Mouse (Mus musculus) forebrain, embryonic 11.5 days (tissue): ENCODE measurements around the gene Fam131b. TPM values are rescaled to one million over a fixed set of nuclear protein-coding genes. Genes with fewer than 3 reads are reported as not detected.

Source experiments
- ATAC-seq: fragments of 200-750 bp; cut with Nextera tagmentation; replicated peaks from 2 replicates; pipeline ENCODE4 v1.8.0; 2017; ENCODE audit warnings: moderate TSS enrichment; ENCODE audit not compliant: low FRiP score
- DNase-seq: peaks from one replicate; pipeline ENCODE4 v3.0.0-alpha.2; 2017; ENCODE audit warnings: low spot score
- H3K27ac ChIP-seq: fragments of 300-500 bp; sonication (generic); 2 replicates; pipeline ENCODE4 v1.5.1; 2014; ENCODE audit warnings: low read depth, low read length
- H3K27me3 ChIP-seq: fragments of 300-500 bp; sonication (generic); 2 replicates; pipeline ENCODE4 v1.6.1; 2014; ENCODE audit warnings: mild to moderate bottlenecking, low read length, mixed read lengths; ENCODE audit not compliant: control insufficient read depth, insufficient read depth
- H3K36me3 ChIP-seq: fragments of 300-500 bp; sonication (generic); 2 replicates; pipeline ENCODE4 v1.6.1; 2014; ENCODE audit warnings: mild to moderate bottlenecking, low read length, moderate library complexity, mixed read lengths; ENCODE audit not compliant: control insufficient read depth, insufficient read depth
- H3K4me1 ChIP-seq: fragments of 300-500 bp; sonication (generic); replicated peaks from 2 replicates; pipeline ENCODE4 v1.6.1; 2014; ENCODE audit warnings: low read length, mixed read lengths; ENCODE audit not compliant: control insufficient read depth, insufficient read depth
- H3K4me2 ChIP-seq: fragments of 300-500 bp; sonication (generic); 2 replicates; pipeline ENCODE4 v1.6.1; 2014; ENCODE audit warnings: low read depth, mild to moderate bottlenecking, low read length, moderate library complexity, mixed read lengths; ENCODE audit not compliant: severe bottlenecking
- H3K4me3 ChIP-seq: fragments of 300-500 bp; sonication (generic); 2 replicates; pipeline ENCODE4 v1.5.1; 2014; ENCODE audit warnings: low read depth, low read length
- H3K9ac ChIP-seq: fragments of 300-500 bp; sonication (generic); 2 replicates; pipeline ENCODE4 v1.6.1; 2014; ENCODE audit warnings: low read length
- H3K9me3 ChIP-seq: fragments of 300-500 bp; sonication (generic); 2 replicates; pipeline ENCODE4 v1.6.1; 2016; ENCODE audit warnings: low read length, mixed read lengths; ENCODE audit not compliant: control insufficient read depth
- WGBS: fragments of 180-500 bp; shearing (Covaris S2); extraction: QIAGEN DNeasy Blood & Tissue Kit; methylation state at CpG from one replicate; pipeline ENCODE4 v1.1.7; 2014; 5-methylcytosine and 5-hydroxymethylcytosine counted together
- polyA plus RNA-seq: library from polyadenylated mRNA; unstranded; fragments of >200 nt; fragmentation: Nextera tagmentation; extraction: Ambion mirVana; gene quantifications from 2 replicates; pipeline ENCODE4 v1.2.1, GENCODE M21; 2014

Gene Fam131b
- polyA plus RNA-seq, 1 experiment from 2014 or later: 3.0 TPM

GRCm38 (mm10) chr6:42352486-42352846 lies 28.0 kb upstream of the Fam131b start:
- no peak overlapping the region for H3K27ac ChIP-seq
- no peaks in the 10 kb centered on the region for H3K9me3 ChIP-seq
- no peaks in the 10 kb centered on the region for H3K27me3 ChIP-seq
- no peak overlapping the region for H3K4me3 ChIP-seq
- WGBS: 95% methylated on average over 1 of the region's 1 CpGs
- peaks cover 6% of the 10 kb centered on the region; the same call in 1 of the 2 replicates for H3K36me3 ChIP-seq
- H3K9ac ChIP-seq: no peak overlapping the region
- ATAC-seq: no peak
- no peak for DNase-seq
- H3K4me2 ChIP-seq: no peak overlapping the region
- peaks cover 5% of the 10 kb centered on the region for H3K4me1 ChIP-seq

GRCm38 (mm10) chr6:42351776-42352485 lies 27.5 kb upstream of the Fam131b start:
- H3K27ac ChIP-seq: no peak overlapping the region
- H3K9me3 ChIP-seq: no peaks in the 10 kb centered on the region
- 90% methylated on average over 7 of the region's 7 CpGs for WGBS
- H3K27me3 ChIP-seq: no peaks in the 10 kb centered on the region
- peaks cover 6% of the 10 kb centered on the region; the same call in 1 of the 2 replicates for H3K36me3 ChIP-seq
- H3K9ac ChIP-seq: no peak overlapping the region
- H3K4me1 ChIP-seq: peaks cover 5% of the 10 kb centered on the region
- ATAC-seq (no peak), DNase-seq (no peak)
- no peak overlapping the region for H3K4me2 ChIP-seq
- no peak overlapping the region for H3K4me3 ChIP-seq

GRCm38 (mm10) chr6:42350968-42351775 lies 26.7 kb upstream of the Fam131b start:
- no peak for ATAC-seq
- H3K36me3 ChIP-seq: peaks cover 3% of the 10 kb centered on the region; the same call in 1 of the 2 replicates
- peak overlapping the region; percentile 77 for H3K4me2 ChIP-seq
- WGBS: 47% methylated on average over 13 of the region's 13 CpGs
- DNase-seq: peak; percentile 64
- no peaks in the 10 kb centered on the region for H3K27me3 ChIP-seq
- H3K4me1 ChIP-seq: peaks cover 5% of the 10 kb centered on the region
- peak overlapping the region; percentile 77 for H3K4me3 ChIP-seq
- H3K9ac ChIP-seq: peak overlapping the region; percentile 89
- no peaks in the 10 kb centered on the region for H3K9me3 ChIP-seq
- H3K27ac ChIP-seq: no peak overlapping the region

- Histone ChIP-seq H3K4me3 (peak overlapping the region; percentile 77), H3K4me2 (peak overlapping the region; percentile 77), H3K9ac (peak overlapping the region; percentile 89), H3K9me3 (no peaks in the 10 kb centered on the region), H3K27ac (peak overlapping the region; percentile 87), H3K4me1 (peaks cover 5% of the 10 kb centered on the region), H3K36me3 (no peaks in the 10 kb centered on the region), H3K27me3 (no peaks in the 10 kb centered on the region)
- peak; percentile 82 for DNase-seq
- under 1% methylated on average over 72 of the region's 72 CpGs for WGBS
- ATAC-seq: peak; percentile 54
Measured at GRCm38 (mm10) chr6:42350021-42350967, 25.9 kb upstream of the Fam131b start.

GRCm38 (mm10) chr6:42349426-42350020 lies 25.1 kb upstream of the Fam131b start, which contains the start of gene Zyx:
TSS of gene Zyx (plus strand) at chr6:42349630.
- H3K9ac ChIP-seq: peak within 1 kb of the TSS; percentile 89
- peak within 1 kb of the TSS; percentile 77 for H3K4me2 ChIP-seq
- no peaks in the 10 kb centered on the region for H3K36me3 ChIP-seq
- H3K27ac ChIP-seq: peak within 1 kb of the TSS; percentile 87
- peaks cover 5% of the 10 kb centered on the region for H3K4me1 ChIP-seq
- peak within 1 kb of the TSS; percentile 77 for H3K4me3 ChIP-seq
- ATAC-seq (peak; percentile 94), DNase-seq (peak; percentile 95)
- WGBS: under 1% methylated on average over 26 of the region's 36 CpGs
- H3K27me3 ChIP-seq: no peaks in the 10 kb centered on the region
- no peaks in the 10 kb centered on the region for H3K9me3 ChIP-seq

GRCm38 (mm10) chr6:42349006-42349425 lies 24.6 kb upstream of the Fam131b start:
- Histone ChIP-seq H3K4me1 (peaks cover 5% of the 10 kb centered on the region), H3K9ac (peak overlapping the region; percentile 89), H3K27ac (peak overlapping the region; percentile 87), H3K4me2 (peak overlapping the region; percentile 77), H3K4me3 (peak overlapping the region; percentile 77), H3K9me3 (no peaks in the 10 kb centered on the region), H3K36me3 (no peaks in the 10 kb centered on the region), H3K27me3 (no peaks in the 10 kb centered on the region)
- under 1% methylated on average over 11 of the region's 11 CpGs for WGBS
- ATAC-seq: peak; percentile 43
- DNase-seq: peak; percentile 84

GRCm38 (mm10) chr6:42348281-42349005 lies 24.0 kb upstream of the Fam131b start:
- WGBS: 32% methylated on average over 12 of the region's 12 CpGs
- no peak overlapping the region; the same call in 1 of the 2 replicates for H3K27ac ChIP-seq
- ATAC-seq (no peak), DNase-seq (no peak)
- peak overlapping the region; percentile 77; the same call in 1 of the 2 replicates for H3K4me3 ChIP-seq
- H3K9me3 ChIP-seq: no peaks in the 10 kb centered on the region
- H3K9ac ChIP-seq: no peak overlapping the region; the same call in 1 of the 2 replicates
- H3K36me3 ChIP-seq: no peaks in the 10 kb centered on the region
- peaks cover 5% of the 10 kb centered on the region for H3K4me1 ChIP-seq
- no peaks in the 10 kb centered on the region for H3K27me3 ChIP-seq
- H3K4me2 ChIP-seq: peak overlapping the region; percentile 77; the same call in 1 of the 2 replicates
